Mouse (Mus musculus) urinary bladder, postnatal 10 days (tissue): ENCODE data around the gene Trip13.

ENCODE experiments used
- DNase-seq: peaks from one replicate; pipeline ENCODE4 v3.0.0; 2022; ENCODE audit warnings: low spot score

Trip13 gene

GRCm38 (mm10) chr13:73886601-73887000 lies 51.0 kb downstream of the Trip13 start:
- DNase-seq = no peak

- no peak for DNase-seq
Observed at GRCm38 (mm10) chr13:73886066-73886465, 51.5 kb downstream of the Trip13 start.

- DNase-seq = no peak
Observed at GRCm38 (mm10) chr13:73885656-73886055, 51.9 kb downstream of the Trip13 start.

GRCm38 (mm10) chr13:73881347-73881746 lies 56.2 kb downstream of the Trip13 start:
- no peak for DNase-seq

- DNase-seq = no peak
Observed at GRCm38 (mm10) chr13:73879824-73880223, 57.8 kb downstream of the Trip13 start.

- DNase-seq = no peak
Observed at GRCm38 (mm10) chr13:73872159-73872558, 65.4 kb downstream of the Trip13 start.
